Mouse (Mus musculus) CH12.LX (cell line): ENCODE measurements around the gene Tmc3.

Source experiments
- CHD2 ChIP-seq: IDR thresholded peaks from 2 replicates; pipeline ENCODE4 v1.6.1; 2011; ENCODE audit warnings: low read length, improper control_type of control experiment
- CTCF ChIP-seq, 2 experiments: IDR thresholded peaks in 1 of 2; conservative IDR thresholded peaks in 1 of 2; 2 replicates each; pipeline ENCODE4 v1.5.1; 2011 to 2012; ENCODE audit warnings: low read depth in 2 of 2, low read length in 2 of 2, improper control_type of control experiment in 1 of 2, inconsistent platforms in 1 of 2, mild to moderate bottlenecking in 1 of 2, moderate library complexity in 1 of 2
- IRF4 ChIP-seq: IDR thresholded peaks from 2 replicates; pipeline ENCODE4 v1.6.1; 2014; ENCODE audit warnings: low read depth, mild to moderate bottlenecking, inconsistent platforms, low read length, improper control_type of control experiment
- MEF2A ChIP-seq: IDR thresholded peaks from 2 replicates; pipeline ENCODE4 v1.6.1; 2014; ENCODE audit warnings: low read depth, mild to moderate bottlenecking, inconsistent platforms, low read length, improper control_type of control experiment, borderline replicate concordance
- MYC ChIP-seq: IDR thresholded peaks from 2 replicates; pipeline ENCODE4 v1.6.1; 2011; ENCODE audit warnings: low read depth, mild to moderate bottlenecking, improper control_type of control experiment, low read length
- POLR2A ChIP-seq: IDR thresholded peaks from 2 replicates; pipeline ENCODE4 v1.6.1; 2011; ENCODE audit warnings: low read depth, mild to moderate bottlenecking, improper control_type of control experiment, low read length
- SIN3A ChIP-seq: IDR thresholded peaks from 2 replicates; pipeline ENCODE4 v1.6.1; 2012; ENCODE audit warnings: low read length, improper control_type of control experiment, inconsistent platforms
- USF1 ChIP-seq: IDR thresholded peaks from 2 replicates; pipeline ENCODE4 v1.6.1; 2014; ENCODE audit warnings: low read depth, mild to moderate bottlenecking, inconsistent platforms, low read length, improper control_type of control experiment
- USF2 ChIP-seq: conservative IDR thresholded peaks from 2 replicates; pipeline ENCODE4 v1.6.1; 2011; ENCODE audit warnings: low read depth, low read length, improper control_type of control experiment

GRCm38 (mm10) chr7:83618709-83619108, 34.0 kb downstream of the Tmc3 start:
- TF ChIP-seq CTCF (conservative IDR thresholded peaks at IDR 0.05 in 1 of 2, IDR thresholded peaks at IDR 0.05 in 1 of 2; ENCODE audit: low read depth in 2 of 2, low read length in 2 of 2) (no peak), USF1 (no peak), IRF4 (no peak), CHD2 (no peak), MEF2A (no peak), USF2 (no peak), SIN3A (no peak), MYC (no peak), POLR2A (no peak)
